Mouse (Mus musculus): ENCODE results near the gene Lgals1. TPM values are rescaled to one million over a fixed set of nuclear protein-coding genes. Genes with fewer than 3 reads are reported as not detected.

The Lgals1 gene
- polyA plus RNA-seq, 1 experiment from 2014 or later, result 295 TPM

- ATAC-seq (ENCODE audit: low read depth), result no peak
- 43% methylated on average over 8 of the region's 8 CpGs for WGBS (ENCODE audit: insufficient replicate concordance)
- peaks cover 57% of the 10 kb centered on the region for H3K4me1 ChIP-seq (ENCODE audit: control insufficient read depth, low read depth, low read length)
- H3K27me3 ChIP-seq (ENCODE audit: control insufficient read depth, insufficient read depth, low read depth, low read length), result no peaks in the 10 kb centered on the region
- H3K4me2 ChIP-seq (ENCODE audit: low read depth, low read length), result peak overlapping the region; percentile 95
- H3K36me3 ChIP-seq (ENCODE audit: control insufficient read depth, insufficient read depth), result no peaks in the 10 kb centered on the region; the same call in 1 of the 2 replicates
- peak overlapping the region; percentile 63 for H3K4me3 ChIP-seq (ENCODE audit: low read depth, low read length)
- no peaks in the 10 kb centered on the region for H3K9me3 ChIP-seq (replicated peaks; ENCODE audit: control insufficient read depth, low read length)
- peak overlapping the region; percentile 56 for H3K27ac ChIP-seq (ENCODE audit: low read length)
- no peak overlapping the region for H3K9ac ChIP-seq (ENCODE audit: low read depth, low read length)
Measured at GRCm38 (mm10) chr15:78928539-78928938, 2.0 kb downstream of the Lgals1 start.

- H3K9me3 ChIP-seq (replicated peaks; ENCODE audit: control insufficient read depth, low read length), result no peaks in the 10 kb centered on the region
- 0 out of 2 replicates have a peak overlapping the region, but pooled peaks have one; percentile 2 for H3K27ac ChIP-seq (ENCODE audit: low read length)
- no peak for ATAC-seq (ENCODE audit: low read depth)
- H3K27me3 ChIP-seq (ENCODE audit: control insufficient read depth, insufficient read depth, low read depth, low read length), result no peaks in the 10 kb centered on the region
- no peak overlapping the region for H3K4me2 ChIP-seq (ENCODE audit: low read depth, low read length)
- no peak overlapping the region for H3K4me3 ChIP-seq (ENCODE audit: low read depth, low read length)
- WGBS (ENCODE audit: insufficient replicate concordance), result 81% methylated on average over 6 of the region's 6 CpGs
- H3K9ac ChIP-seq (ENCODE audit: low read depth, low read length), result no peak overlapping the region
- H3K4me1 ChIP-seq (ENCODE audit: control insufficient read depth, low read depth, low read length), result peaks cover 45% of the 10 kb centered on the region
- no peaks in the 10 kb centered on the region; the same call in 1 of the 2 replicates for H3K36me3 ChIP-seq (ENCODE audit: control insufficient read depth, insufficient read depth)
Measured at GRCm38 (mm10) chr15:78930192-78930706, 3.7 kb downstream of the Lgals1 start.

- no peaks in the 10 kb centered on the region for H3K27me3 ChIP-seq (ENCODE audit: control insufficient read depth, insufficient read depth, low read depth, low read length)
- H3K9me3 ChIP-seq (replicated peaks; ENCODE audit: control insufficient read depth, low read length), result no peaks in the 10 kb centered on the region
- H3K36me3 ChIP-seq (ENCODE audit: control insufficient read depth, insufficient read depth), result no peaks in the 10 kb centered on the region; the same call in 1 of the 2 replicates
- no peak overlapping the region for H3K4me3 ChIP-seq (ENCODE audit: low read depth, low read length)
- peak overlapping the region; percentile 35; the same call in 1 of the 2 replicates for H3K27ac ChIP-seq (ENCODE audit: low read length)
- peaks cover 45% of the 10 kb centered on the region for H3K4me1 ChIP-seq (ENCODE audit: control insufficient read depth, low read depth, low read length)
- no peak overlapping the region for H3K9ac ChIP-seq (ENCODE audit: low read depth, low read length)
- no peak for ATAC-seq (ENCODE audit: low read depth)
- WGBS (ENCODE audit: insufficient replicate concordance), result 86% methylated on average over 7 of the region's 7 CpGs
- H3K4me2 ChIP-seq (ENCODE audit: low read depth, low read length), result no peak overlapping the region
Measured at GRCm38 (mm10) chr15:78930801-78931426, 4.4 kb downstream of the Lgals1 start.

GRCm38 (mm10) chr15:78931577-78931976 lies 5.1 kb downstream of the Lgals1 start:
- H3K36me3 ChIP-seq (ENCODE audit: control insufficient read depth, insufficient read depth), result no peaks in the 10 kb centered on the region; the same call in 1 of the 2 replicates
- H3K4me3 ChIP-seq (ENCODE audit: low read depth, low read length), result no peak overlapping the region
- H3K27me3 ChIP-seq (ENCODE audit: control insufficient read depth, insufficient read depth, low read depth, low read length), result no peaks in the 10 kb centered on the region
- H3K27ac ChIP-seq (ENCODE audit: low read length), result peak overlapping the region; percentile 35
- peak; percentile 25 for ATAC-seq (ENCODE audit: low read depth)
- H3K4me2 ChIP-seq (ENCODE audit: low read depth, low read length), result no peak overlapping the region
- WGBS (ENCODE audit: insufficient replicate concordance), result 3% methylated on average over 3 of the region's 3 CpGs
- no peaks in the 10 kb centered on the region for H3K9me3 ChIP-seq (replicated peaks; ENCODE audit: control insufficient read depth, low read length)
- peaks cover 45% of the 10 kb centered on the region for H3K4me1 ChIP-seq (ENCODE audit: control insufficient read depth, low read depth, low read length)
- H3K9ac ChIP-seq (ENCODE audit: low read depth, low read length), result no peak overlapping the region

GRCm38 (mm10) chr15:78934784-78935320 lies 8.3 kb downstream of the Lgals1 start, which contains the start of gene Nol12:
TSS of gene Nol12 (plus strand) at chr15:78934933.
- no peaks in the 10 kb centered on the region for H3K9me3 ChIP-seq (replicated peaks; ENCODE audit: control insufficient read depth, low read length)
- peak within 1 kb of the TSS; percentile 35 for H3K27ac ChIP-seq (ENCODE audit: low read length)
- peak; percentile 79 for ATAC-seq (ENCODE audit: low read depth)
- under 1% methylated on average over 42 of the region's 42 CpGs for WGBS (ENCODE audit: insufficient replicate concordance)
- peak within 1 kb of the TSS; percentile 86 for H3K4me3 ChIP-seq (ENCODE audit: low read depth, low read length)
- peak within 1 kb of the TSS; percentile 66 for H3K9ac ChIP-seq (ENCODE audit: low read depth, low read length)
- peaks cover 30% of the 10 kb centered on the region for H3K4me1 ChIP-seq (ENCODE audit: control insufficient read depth, low read depth, low read length)
- H3K36me3 ChIP-seq (ENCODE audit: control insufficient read depth, insufficient read depth), result peaks cover 4% of the 10 kb centered on the region
- H3K27me3 ChIP-seq (ENCODE audit: control insufficient read depth, insufficient read depth, low read depth, low read length), result no peaks in the 10 kb centered on the region
- peak within 1 kb of the TSS; percentile 69 for H3K4me2 ChIP-seq (ENCODE audit: low read depth, low read length)

- peak; percentile 76 for ATAC-seq (ENCODE audit: low read depth)
- WGBS (ENCODE audit: insufficient replicate concordance), result 63% methylated on average over 12 of the region's 12 CpGs
- Histone ChIP-seq H3K4me1 (ENCODE audit: control insufficient read depth, low read depth, low read length) (peaks cover 27% of the 10 kb centered on the region), H3K4me3 (ENCODE audit: low read depth, low read length) (peak overlapping the region; percentile 86), H3K27me3 (ENCODE audit: control insufficient read depth, insufficient read depth, low read depth, low read length) (no peaks in the 10 kb centered on the region), H3K9ac (ENCODE audit: low read depth, low read length) (peak overlapping the region; percentile 66), H3K9me3 (replicated peaks; ENCODE audit: control insufficient read depth, low read length) (no peaks in the 10 kb centered on the region), H3K36me3 (ENCODE audit: control insufficient read depth, insufficient read depth) (peaks cover 17% of the 10 kb centered on the region), H3K27ac (ENCODE audit: low read length) (peak overlapping the region; percentile 58), H3K4me2 (ENCODE audit: low read depth, low read length) (peak overlapping the region; percentile 69)
Measured at GRCm38 (mm10) chr15:78936403-78936802, 9.9 kb downstream of the Lgals1 start.

- H3K9me3 ChIP-seq (replicated peaks; ENCODE audit: control insufficient read depth, low read length), result no peaks in the 10 kb centered on the region
- H3K27ac ChIP-seq (ENCODE audit: low read length), result no peak overlapping the region
- H3K4me2 ChIP-seq (ENCODE audit: low read depth, low read length), result no peak overlapping the region
- peaks cover 23% of the 10 kb centered on the region for H3K4me1 ChIP-seq (ENCODE audit: control insufficient read depth, low read depth, low read length)
- WGBS (ENCODE audit: insufficient replicate concordance), result 89% methylated on average over 10 of the region's 10 CpGs
- ATAC-seq (ENCODE audit: low read depth), result no peak
- no peaks in the 10 kb centered on the region for H3K27me3 ChIP-seq (ENCODE audit: control insufficient read depth, insufficient read depth, low read depth, low read length)
- peaks cover 18% of the 10 kb centered on the region for H3K36me3 ChIP-seq (ENCODE audit: control insufficient read depth, insufficient read depth)
- no peak overlapping the region for H3K9ac ChIP-seq (ENCODE audit: low read depth, low read length)
- H3K4me3 ChIP-seq (ENCODE audit: low read depth, low read length), result no peak overlapping the region
Measured at GRCm38 (mm10) chr15:78937311-78937710, 10.8 kb downstream of the Lgals1 start.

GRCm38 (mm10) chr15:78937963-78938362 lies 11.4 kb downstream of the Lgals1 start:
- Histone ChIP-seq H3K27ac (ENCODE audit: low read length) (no peak overlapping the region), H3K9me3 (replicated peaks; ENCODE audit: control insufficient read depth, low read length) (no peaks in the 10 kb centered on the region), H3K27me3 (ENCODE audit: control insufficient read depth, insufficient read depth, low read depth, low read length) (no peaks in the 10 kb centered on the region), H3K36me3 (ENCODE audit: control insufficient read depth, insufficient read depth) (peaks cover 18% of the 10 kb centered on the region), H3K4me1 (ENCODE audit: control insufficient read depth, low read depth, low read length) (peaks cover 26% of the 10 kb centered on the region), H3K4me3 (ENCODE audit: low read depth, low read length) (no peak overlapping the region), H3K4me2 (ENCODE audit: low read depth, low read length) (no peak overlapping the region), H3K9ac (ENCODE audit: low read depth, low read length) (no peak overlapping the region)
- no peak for ATAC-seq (ENCODE audit: low read depth)
- WGBS (ENCODE audit: insufficient replicate concordance), result 78% methylated on average over 2 of the region's 2 CpGs

GRCm38 (mm10) chr15:78940325-78940724 lies 13.8 kb downstream of the Lgals1 start:
- no peak for ATAC-seq (ENCODE audit: low read depth)
- Histone ChIP-seq H3K9ac (ENCODE audit: low read depth, low read length) (no peak overlapping the region), H3K4me1 (ENCODE audit: control insufficient read depth, low read depth, low read length) (peaks cover 22% of the 10 kb centered on the region), H3K9me3 (replicated peaks; ENCODE audit: control insufficient read depth, low read length) (no peaks in the 10 kb centered on the region), H3K27me3 (ENCODE audit: control insufficient read depth, insufficient read depth, low read depth, low read length) (no peaks in the 10 kb centered on the region), H3K4me2 (ENCODE audit: low read depth, low read length) (no peak overlapping the region), H3K4me3 (ENCODE audit: low read depth, low read length) (no peak overlapping the region), H3K27ac (ENCODE audit: low read length) (no peak overlapping the region), H3K36me3 (ENCODE audit: control insufficient read depth, insufficient read depth) (peaks cover 18% of the 10 kb centered on the region)
- WGBS (ENCODE audit: insufficient replicate concordance), result 85% methylated on average over 13 of the region's 13 CpGs

Measured in liver, embryonic 16.5 days (tissue).